21 mouse cellular contexts compared by ENCODE assay signal in genomic region chr9:54853619-54854018, GRCm38 (mm10). TPM values are rescaled to one million over a fixed set of nuclear protein-coding genes. Genes with fewer than 3 reads are reported as not detected.
DNase-seq lines count a peak whose midpoint lies in the region; ATAC-seq and TF ChIP-seq lines count a peak whose summit lies in the region.
"Had no signal": no experiment of that assay in that cellular context is flagged by ENCODE, and none has a peak within 500 bp of the region (broad histone marks: within the 10 kb centered on the region; RNA-seq: fewer than 3 reads in every experiment).

No protein-coding gene starts in this region.

- no peak overlapping the region for H3K4me3 ChIP-seq in heart, embryonic 12.5 days
- no peak overlapping the region for H3K4me3 ChIP-seq in kidney, embryonic 16.5 days (ENCODE audit: low read length)
- H3K4me3 ChIP-seq in E14TG2a.4 (replicated peaks; ENCODE audit: low read length) = peak overlapping the region; percentile 43
- H3K4me3 ChIP-seq in intestine, embryonic 16.5 days (ENCODE audit: low read length) = no peak overlapping the region
- H3K4me3 ChIP-seq: embryonic facial prominence, embryonic 12.5 days; forebrain, embryonic 15.5 days; gastrocnemius, adult 2 months; hindbrain, embryonic 12.5 days had no signal

- no peak overlapping the region for H3K27ac ChIP-seq in heart, embryonic 12.5 days (ENCODE audit: poor library complexity, severe bottlenecking)
- 0 out of 2 replicates have a peak overlapping the region, but pooled peaks have one; percentile 6 for H3K27ac ChIP-seq in kidney, embryonic 16.5 days (ENCODE audit: low read length)
- peak overlapping the region; percentile 25; the same call in 1 of the 2 replicates for H3K27ac ChIP-seq in intestine, embryonic 16.5 days (ENCODE audit: low read length)
- H3K27ac ChIP-seq: embryonic facial prominence, embryonic 12.5 days; forebrain, embryonic 15.5 days; gastrocnemius, adult 2 months; hindbrain, embryonic 12.5 days had no signal

- H3K27me3 ChIP-seq in heart, embryonic 12.5 days (replicated peaks) = no peaks in the 10 kb centered on the region
- no peaks in the 10 kb centered on the region for H3K27me3 ChIP-seq in kidney, embryonic 16.5 days (ENCODE audit: insufficient read depth, low read length)
- no peaks in the 10 kb centered on the region for H3K27me3 ChIP-seq in E14TG2a.4 (ENCODE audit: insufficient read depth, low read length)
- H3K27me3 ChIP-seq in intestine, embryonic 16.5 days (replicated peaks; ENCODE audit: control insufficient read depth, insufficient read depth, low read length) = no peaks in the 10 kb centered on the region
- H3K27me3 ChIP-seq: embryonic facial prominence, embryonic 12.5 days; forebrain, embryonic 15.5 days; hindbrain, embryonic 12.5 days had no signal

- H3K9me3 ChIP-seq in heart, embryonic 12.5 days (replicated peaks) = no peaks in the 10 kb centered on the region
- no peaks in the 10 kb centered on the region for H3K9me3 ChIP-seq in kidney, embryonic 16.5 days (ENCODE audit: low read length)
- H3K9me3 ChIP-seq in E14TG2a.4 (ENCODE audit: low read length) = no peaks in the 10 kb centered on the region
- H3K9me3 ChIP-seq in intestine, embryonic 16.5 days (ENCODE audit: control insufficient read depth, low read length) = no peaks in the 10 kb centered on the region
- H3K9me3 ChIP-seq: embryonic facial prominence, embryonic 12.5 days; forebrain, embryonic 15.5 days; hindbrain, embryonic 12.5 days had no signal

- no peaks in the 10 kb centered on the region for H3K36me3 ChIP-seq in heart, embryonic 12.5 days
- no peaks in the 10 kb centered on the region for H3K36me3 ChIP-seq in kidney, embryonic 16.5 days (ENCODE audit: insufficient read depth, low read length)
- H3K36me3 ChIP-seq in E14TG2a.4 (ENCODE audit: insufficient read depth, low read length) = peaks cover 18% of the 10 kb centered on the region
- no peaks in the 10 kb centered on the region for H3K36me3 ChIP-seq in intestine, embryonic 16.5 days (ENCODE audit: control insufficient read depth, insufficient read depth, low read length)
- H3K36me3 ChIP-seq: embryonic facial prominence, embryonic 12.5 days; forebrain, embryonic 15.5 days; hindbrain, embryonic 12.5 days had no signal

- 0 out of 2 replicates have a peak, but pooled peaks cover 7% of the 10 kb centered on the region for H3K4me1 ChIP-seq in heart, embryonic 12.5 days (replicated peaks)
- 0 out of 2 replicates have a peak, but pooled peaks cover 4% of the 10 kb centered on the region for H3K4me1 ChIP-seq in kidney, embryonic 16.5 days (ENCODE audit: insufficient read depth, low read length)
- H3K4me1 ChIP-seq in E14TG2a.4 (replicated peaks; ENCODE audit: low read depth, low read length) = peaks cover 65% of the 10 kb centered on the region
- peaks cover 9% of the 10 kb centered on the region for H3K4me1 ChIP-seq in intestine, embryonic 16.5 days (ENCODE audit: control insufficient read depth, insufficient read depth, low read length)
- H3K4me1 ChIP-seq: embryonic facial prominence, embryonic 12.5 days; forebrain, embryonic 15.5 days had no signal

- 67% methylated on average over 4 of the region's 4 CpGs for WGBS in heart, embryonic 12.5 days
- WGBS in kidney, embryonic 16.5 days = 11% methylated on average over 4 of the region's 4 CpGs
- WGBS in intestine, embryonic 16.5 days = 31% methylated on average over 4 of the region's 4 CpGs

- TF ChIP-seq CTCF in E14TG2a.4 (conservative IDR thresholded peaks at IDR 0.05; ENCODE audit: low read length) = no peak

- DNase-seq in heart, adult 11 months = peak; percentile 24
- no peak for DNase-seq in kidney, adult 18-20 months
- DNase-seq in cerebellum, adult 11-12 months = no peak
- DNase-seq in layer of hippocampus, adult 11-12 months (ENCODE audit: low spot score) = no peak
- DNase-seq: adrenal gland, postnatal 10 days; B cell, adult 2 months; cerebellum, adult 11 months; cerebellum, adult 9-10 months; cerebellum, postnatal 25 days; gastrocnemius, adult 2 months; gastrocnemius, postnatal 25 days; heart, postnatal 10 days; heart, postnatal 4 days had no signal

- H3K9ac ChIP-seq in heart, embryonic 12.5 days = no peak overlapping the region
- no peak overlapping the region for H3K9ac ChIP-seq in kidney, embryonic 16.5 days (replicated peaks; ENCODE audit: low read length)
- H3K9ac ChIP-seq in intestine, embryonic 16.5 days (ENCODE audit: low read depth, low read length) = no peak overlapping the region
- H3K9ac ChIP-seq: embryonic facial prominence, embryonic 12.5 days; forebrain, embryonic 15.5 days; hindbrain, embryonic 12.5 days had no signal

- H3K4me2 ChIP-seq in heart, embryonic 12.5 days = no peak overlapping the region
- no peak overlapping the region for H3K4me2 ChIP-seq in kidney, embryonic 16.5 days (replicated peaks; ENCODE audit: low read depth, low read length)
- no peak overlapping the region for H3K4me2 ChIP-seq in intestine, embryonic 16.5 days (ENCODE audit: low read depth, low read length)
- H3K4me2 ChIP-seq: embryonic facial prominence, embryonic 12.5 days; forebrain, embryonic 15.5 days; hindbrain, embryonic 12.5 days had no signal

- no peak for ATAC-seq in heart, embryonic 12.5 days (ENCODE audit: insufficient number of reproducible peaks, low FRiP score)
- peak; percentile 57; the same call in 1 of the 2 replicates for ATAC-seq in kidney, embryonic 16.5 days (ENCODE audit: low FRiP score, low TSS enrichment)
- peak; percentile 42 for ATAC-seq in intestine, embryonic 16.5 days
- ATAC-seq: CD4-positive, CD25-positive, alpha-beta regulatory T cell, adult 4 months; forebrain, embryonic 15.5 days had no signal

RNA-seq across cellular contexts. Expression of gene Ireb2, which starts 10.0 kb away (rescaled TPM):
- 36.0 and 37.1 TPM in 2 replicates for polyA plus RNA-seq in heart, embryonic 12.5 days (2016; fragmentation: Nextera tagmentation; extraction: Ambion mirVana)
- 35.4 and 37.9 TPM in 2 replicates for polyA plus RNA-seq in kidney, embryonic 16.5 days (2015; fragmentation: Nextera tagmentation; extraction: Ambion mirVana)
- 21.0 and 23.1 TPM in 2 replicates for polyA plus RNA-seq in intestine, embryonic 16.5 days (2015; fragmentation: Nextera tagmentation; extraction: Ambion mirVana)
